Mouse (Mus musculus) thymus, adult 2 months (tissue): Measurements from ENCODE around the gene Gm11020.

Experiments
- CTCF ChIP-seq: fragments of 200-500 bp; IDR thresholded peaks from 2 replicates; pipeline ENCODE4 v1.5.1; 2012; ENCODE audit warnings: mild to moderate bottlenecking, control low read depth, low read length, moderate library complexity, borderline replicate concordance; ENCODE audit not compliant: control insufficient read depth, poor library complexity, insufficient read depth; ENCODE audit errors: extremely low read depth
- POLR2A ChIP-seq: fragments of 200-500 bp; IDR thresholded peaks from 2 replicates; pipeline ENCODE4 v1.6.1; 2012; ENCODE audit warnings: mild to moderate bottlenecking, low read length, control low read depth, moderate library complexity; ENCODE audit not compliant: control insufficient read depth, poor library complexity, insufficient read depth; ENCODE audit errors: extremely low read depth

- TF ChIP-seq POLR2A (no peak), CTCF (no peak)
These were observed 11.6 kb downstream of the Gm11020 start for GRCm38 (mm10) chr8:104332665-104333631.
